Mouse (Mus musculus) macrophage (primary cell): ENCODE measurements around the gene Nlgn3. TPM values are rescaled to one million over a fixed set of nuclear protein-coding genes. Genes with fewer than 3 reads are reported as not detected.
"Not testable (repeated sequence)": the region's sequence is repeated elsewhere in the genome, so short reads cannot be mapped to it uniquely, and the experiment has no call there.

ENCODE experiments used
- H3K27ac ChIP-seq: fragments of 350-480 bp; formaldehyde crosslinking; 2 replicates; pipeline ENCODE4 v1.9.0; 2021
- H3K36me3 ChIP-seq: fragments of 350-480 bp; formaldehyde crosslinking; 2 replicates; pipeline ENCODE4 v1.9.0; 2021; ENCODE audit errors: inconsistent target
- H3K4me3 ChIP-seq: fragments of 350-480 bp; formaldehyde crosslinking; 2 replicates; pipeline ENCODE4 v1.9.0; 2021; ENCODE audit errors: inconsistent target
- H3K79me2 ChIP-seq: fragments of 350-480 bp; formaldehyde crosslinking; 2 replicates; pipeline ENCODE4 v1.9.0; 2021; ENCODE audit errors: inconsistent target
- WGBS: methylation state at CpG from one replicate; pipeline ENCODE4 v1.1.7; 2026; ENCODE audit warnings: inconsistent platforms; ENCODE audit not compliant: missing documents; 5-methylcytosine and 5-hydroxymethylcytosine counted together
- polyA plus RNA-seq: library from polyadenylated mRNA; stranded (reverse); fragments of 250-400 nt; gene quantifications from 3 replicates; pipeline ENCODE4 v1.2.4, GENCODE M21; 2018; ENCODE audit warnings: inconsistent platforms

Nlgn3 gene
- polyA plus RNA-seq, 1 experiment from 2014 or later = not detected

DNA sequence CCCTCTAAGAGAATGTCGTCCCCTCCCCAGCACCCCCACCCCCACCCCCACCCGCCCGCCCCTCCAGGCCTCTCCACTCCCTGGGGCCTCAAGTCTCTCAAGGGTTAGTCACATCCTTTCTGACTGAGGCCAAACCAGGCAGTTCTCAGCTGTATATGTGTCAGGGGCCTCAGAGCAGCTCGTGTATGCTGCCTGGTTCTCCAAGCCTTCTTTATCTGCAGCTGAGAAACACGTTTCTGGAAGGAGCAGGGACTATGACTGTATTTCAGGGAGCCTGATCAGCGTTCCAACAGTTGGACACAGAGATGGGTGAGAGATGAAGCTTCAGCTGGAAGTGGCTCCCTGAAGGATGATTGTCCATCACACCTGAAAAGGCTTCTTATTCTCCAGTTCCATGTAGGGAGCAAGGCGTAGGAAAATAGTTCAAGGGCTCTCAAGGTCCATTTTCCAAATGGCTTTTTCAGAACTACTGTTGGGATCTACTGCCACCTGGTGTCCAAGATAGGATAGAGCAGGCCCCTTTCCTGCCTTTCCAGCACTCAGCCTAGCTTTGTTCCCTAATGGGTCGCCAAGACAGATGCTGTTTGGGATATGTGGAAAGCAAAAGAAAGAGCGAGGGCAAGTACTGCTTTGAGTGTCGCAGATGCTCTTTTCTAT, 30.5 kb downstream of the Nlgn3 start:
- Histone ChIP-seq H3K79me2 (no peaks in the 10 kb centered on the region), H3K27ac (no peak overlapping the region), H3K4me3 (no peak overlapping the region), H3K36me3 (no peaks in the 10 kb centered on the region)
- 38% methylated on average over 7 of the region's 10 CpGs for WGBS

DNA sequence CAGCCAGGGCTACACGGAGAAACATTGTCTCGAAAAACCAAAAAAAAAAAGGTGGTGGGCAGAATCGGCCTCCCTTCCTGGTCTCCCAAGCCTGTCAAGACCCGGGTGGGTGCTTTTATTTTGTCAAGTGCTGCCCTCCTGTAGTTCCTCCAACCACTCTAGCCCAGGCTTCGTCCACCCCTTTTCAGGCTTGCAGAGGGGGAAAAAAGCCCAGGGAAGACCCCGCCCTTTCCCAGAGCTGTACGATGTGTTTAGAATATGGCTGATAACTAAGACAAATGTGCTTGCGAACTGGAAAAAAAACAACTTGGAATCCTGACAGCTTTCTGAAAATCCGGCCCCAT, 33.0 kb downstream of the Nlgn3 start:
- no peaks in the 10 kb centered on the region for H3K79me2 ChIP-seq
- 39% methylated on average over 6 of the region's 9 CpGs for WGBS
- H3K27ac ChIP-seq = peak overlapping the region; percentile 83
- H3K36me3 ChIP-seq = no peaks in the 10 kb centered on the region
- peak overlapping the region; percentile 27; the same call in 1 of the 2 replicates for H3K4me3 ChIP-seq

- WGBS = 16% methylated on average over 24 of the region's 49 CpGs
- Histone ChIP-seq H3K36me3 (no peaks in the 10 kb centered on the region), H3K4me3 (peak overlapping the region; percentile 27), H3K27ac (peak overlapping the region; percentile 83), H3K79me2 (no peaks in the 10 kb centered on the region)
Measured at GRCm38 (mm10) chrX:101332375-101333211, 33.6 kb downstream of the Nlgn3 start.

GRCm38 (mm10) chrX:101334606-101335005, 35.6 kb downstream of the Nlgn3 start:
- no peak overlapping the region for H3K4me3 ChIP-seq
- H3K27ac ChIP-seq = no peak overlapping the region
- H3K36me3 ChIP-seq = no peaks in the 10 kb centered on the region
- H3K79me2 ChIP-seq = no peaks in the 10 kb centered on the region
- WGBS = 94% methylated on average over 5 of the region's 5 CpGs

- Histone ChIP-seq H3K27ac (no peak overlapping the region), H3K4me3 (no peak overlapping the region), H3K79me2 (no peaks in the 10 kb centered on the region), H3K36me3 (no peaks in the 10 kb centered on the region)
- WGBS = 57% methylated on average over 4 of the region's 4 CpGs
Measured at GRCm38 (mm10) chrX:101338666-101339065, 39.7 kb downstream of the Nlgn3 start.

DNA sequence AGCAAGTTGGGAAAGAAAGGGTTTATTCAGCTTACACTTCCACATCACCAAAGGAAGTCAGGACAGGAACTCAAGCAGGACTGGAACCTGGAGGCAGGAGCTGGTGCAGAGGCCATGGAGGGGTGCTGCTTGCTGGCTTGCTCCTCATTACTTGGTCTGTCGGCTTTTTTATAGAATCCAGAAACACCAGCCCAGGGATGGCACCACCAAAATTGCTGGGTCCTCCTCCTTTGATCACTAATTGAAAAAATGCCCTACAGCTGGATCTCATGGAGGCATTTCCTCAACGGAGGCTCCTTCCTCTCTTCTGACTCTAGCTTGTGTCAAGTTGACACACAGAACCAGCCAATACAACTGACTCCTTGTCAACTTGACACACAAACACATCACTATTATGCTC, 43.9 kb downstream of the Nlgn3 start:
- 70% methylated on average over 2 of the region's 2 CpGs for WGBS
- not testable (repeated sequence) for H3K4me3 ChIP-seq, H3K27ac ChIP-seq, H3K79me2 ChIP-seq, H3K36me3 ChIP-seq

DNA sequence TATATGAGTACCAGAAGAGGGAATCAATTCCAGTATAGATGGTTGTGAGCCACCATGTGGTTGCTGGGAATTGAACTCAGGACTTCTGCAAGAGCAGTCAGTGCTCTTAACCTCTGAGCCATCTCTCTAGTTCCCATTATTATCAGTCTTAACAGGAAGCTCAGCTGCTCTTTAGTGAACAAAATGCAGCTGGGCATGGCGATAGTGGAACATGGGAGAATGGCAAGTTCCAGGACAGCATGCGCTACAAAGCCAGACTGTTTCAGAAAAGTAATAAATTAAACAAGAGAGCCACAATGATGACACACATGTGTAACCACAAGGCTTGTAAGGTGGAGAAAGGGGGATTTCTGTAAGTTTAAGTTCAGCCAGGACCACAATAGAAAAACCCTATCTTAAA, 46.5 kb downstream of the Nlgn3 start:
- WGBS = 69% methylated on average over 2 of the region's 2 CpGs
- no peak overlapping the region for H3K4me3 ChIP-seq

DNA sequence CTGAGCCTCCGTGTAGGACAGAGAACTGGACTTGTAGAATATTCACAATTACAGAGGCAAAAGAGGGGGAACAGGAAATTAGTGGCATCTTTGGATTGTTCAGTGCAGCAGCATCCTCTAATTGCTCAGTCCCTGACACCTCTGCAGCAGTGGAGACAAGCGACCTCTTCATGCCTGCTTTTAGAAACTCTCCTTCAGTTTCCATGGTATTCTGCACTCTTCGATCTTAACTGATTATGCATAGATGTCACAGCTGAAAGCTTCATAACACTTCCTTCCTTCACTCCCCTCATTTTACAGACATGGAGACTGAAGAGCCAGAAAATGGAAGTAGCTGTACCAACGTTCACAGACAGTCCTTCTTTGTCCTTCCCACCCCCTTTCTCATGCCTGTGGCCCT, 47.5 kb downstream of the Nlgn3 start:
- H3K27ac ChIP-seq = no peak overlapping the region
- 34% methylated on average over 4 of the region's 4 CpGs for whole genome bisulfite sequencing
- H3K36me3 ChIP-seq = no peaks in the 10 kb centered on the region
- H3K79me2 ChIP-seq = no peaks in the 10 kb centered on the region
- no peak overlapping the region for H3K4me3 ChIP-seq

More for the DNA sequence above, 46.5 kb downstream of the Nlgn3 start:
- Histone ChIP-seq H3K36me3 (no peaks in the 10 kb centered on the region), H3K27ac (no peak overlapping the region), H3K79me2 (no peaks in the 10 kb centered on the region)

GRCm38 (mm10) chrX:101351188-101351587, 52.2 kb downstream of the Nlgn3 start:
- WGBS = 51% methylated on average over 4 of the region's 4 CpGs
- Histone ChIP-seq H3K79me2 (no peaks in the 10 kb centered on the region), H3K27ac (no peak overlapping the region), H3K4me3 (no peak overlapping the region), H3K36me3 (no peaks in the 10 kb centered on the region)

DNA sequence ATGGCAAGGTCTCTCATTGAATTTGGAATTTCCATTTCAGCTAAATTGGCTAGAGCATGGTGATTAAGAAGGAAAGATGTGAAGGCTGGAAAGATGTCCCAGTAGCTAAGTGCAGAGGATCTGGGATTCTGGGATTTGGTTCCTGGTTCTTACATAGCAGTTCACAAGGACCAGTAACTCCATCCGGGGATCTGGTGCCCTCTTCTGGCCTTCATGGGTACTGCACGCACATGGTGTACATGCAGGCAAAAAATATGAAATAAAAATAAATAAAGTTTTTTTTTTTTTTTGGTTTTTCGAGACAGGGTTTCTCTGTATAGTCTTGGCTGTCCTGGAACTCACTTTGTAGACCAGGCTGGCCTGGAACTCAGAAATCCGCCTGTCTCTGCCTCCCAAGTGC, 59.9 kb downstream of the Nlgn3 start:
- not testable (repeated sequence) for H3K4me3 ChIP-seq, H3K79me2 ChIP-seq, H3K27ac ChIP-seq, H3K36me3 ChIP-seq
- 68% methylated on average over 2 of the region's 4 CpGs for WGBS

- Histone ChIP-seq H3K27ac (no peak overlapping the region), H3K36me3 (no peaks in the 10 kb centered on the region), H3K79me2 (no peaks in the 10 kb centered on the region), H3K4me3 (no peak overlapping the region)
- WGBS = 77% methylated on average over 7 of the region's 7 CpGs
Measured at GRCm38 (mm10) chrX:101369001-101369400, 70.0 kb downstream of the Nlgn3 start.

GRCm38 (mm10) chrX:101370573-101370972, 71.6 kb downstream of the Nlgn3 start:
- Histone ChIP-seq H3K4me3 (no peak overlapping the region), H3K79me2 (no peaks in the 10 kb centered on the region), H3K27ac (no peak overlapping the region), H3K36me3 (no peaks in the 10 kb centered on the region)
- WGBS = 90% methylated on average over 3 of the region's 3 CpGs

GRCm38 (mm10) chrX:101372946-101373345, 74.0 kb downstream of the Nlgn3 start:
- Histone ChIP-seq H3K4me3 (no peak overlapping the region), H3K36me3 (no peaks in the 10 kb centered on the region), H3K79me2 (no peaks in the 10 kb centered on the region), H3K27ac (no peak overlapping the region)
- 89% methylated on average over 5 of the region's 5 CpGs for WGBS
